Comparison of ENCODE assay signal across 7 mouse cellular contexts in the genomic region with DNA sequence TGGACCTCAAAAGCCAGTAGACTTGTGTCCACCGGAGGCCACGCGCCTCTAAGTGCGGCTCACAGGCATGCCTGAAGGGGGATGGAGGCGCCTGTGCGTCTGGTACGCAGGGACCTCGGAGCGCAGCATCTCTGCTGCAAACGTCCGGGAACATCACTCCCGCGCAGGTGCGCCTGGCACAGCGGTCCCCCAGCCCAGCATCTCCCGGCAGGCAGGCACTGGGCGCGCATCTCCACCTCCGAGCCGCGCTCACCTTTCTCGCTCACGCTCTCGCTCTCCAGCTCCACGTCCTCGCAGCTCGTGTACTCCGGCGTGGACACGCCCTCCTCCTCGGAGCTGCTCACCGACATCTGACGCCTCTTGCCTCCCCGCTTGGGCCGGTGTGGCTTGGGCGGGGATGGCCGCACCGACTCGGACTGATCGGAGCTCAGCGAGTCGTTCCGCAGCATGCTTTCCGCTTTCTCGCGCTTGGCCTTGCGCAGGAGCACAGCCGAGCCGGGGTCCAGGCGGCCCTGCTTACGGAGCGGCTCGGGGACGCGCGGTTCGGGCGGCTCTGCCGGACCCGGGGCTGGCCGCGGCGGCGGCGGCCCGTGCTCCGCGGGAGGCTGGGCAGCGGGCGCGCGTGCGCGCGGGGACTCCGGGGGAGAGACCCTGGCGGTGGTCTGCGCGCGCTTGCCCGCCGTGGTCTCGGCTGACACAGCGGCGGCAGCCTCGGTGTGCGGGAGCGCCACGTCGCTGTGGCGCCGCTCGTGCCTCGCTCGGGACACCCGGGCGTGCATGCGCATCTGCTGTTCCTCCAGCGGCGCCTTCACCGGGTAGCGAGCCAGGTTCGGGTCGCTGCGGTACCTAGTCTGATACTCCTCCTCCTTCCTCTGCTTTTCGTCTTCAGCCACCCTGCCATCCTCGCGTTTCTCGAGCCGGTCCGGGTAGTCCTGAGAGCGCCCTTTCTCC.
DNase-seq lines count a peak whose midpoint lies in the region; ATAC-seq lines count a peak whose summit lies in the region.

No protein-coding gene starts in this region.

- H3K9ac ChIP-seq in midbrain, embryonic 16.5 days (ENCODE audit: low read depth, low read length), result peak overlapping the region; percentile 82

- H3K9me3 ChIP-seq in megakaryocyte, embryonic 14.5 days, result peaks cover 11% of the 10 kb centered on the region
- no peaks in the 10 kb centered on the region; the same call in 1 of the 2 replicates for H3K9me3 ChIP-seq in midbrain, embryonic 16.5 days (replicated peaks; ENCODE audit: control insufficient read depth, low read length, poor library complexity, severe bottlenecking)

- peak overlapping the region; percentile 77 for H3K4me3 ChIP-seq in megakaryocyte, embryonic 14.5 days (replicated peaks)
- H3K4me3 ChIP-seq in midbrain, embryonic 16.5 days (ENCODE audit: low read depth, low read length), result peak overlapping the region; percentile 78

- under 1% methylated on average over 101 of the region's 112 CpGs for WGBS in midbrain, embryonic 16.5 days

- intact Hi-C loops in left cerebral cortex, postnatal 25 days (cut with DNase I), result no loop called here

- peak overlapping the region; percentile 85 for H3K4me2 ChIP-seq in midbrain, embryonic 16.5 days (ENCODE audit: low read length)

- ATAC-seq in megakaryocyte, adult 5-6 weeks (ENCODE audit: poor library complexity, severe bottlenecking), result no peak
- ATAC-seq in midbrain, embryonic 16.5 days, result peak; percentile 93
- no peak for ATAC-seq in megakaryocyte-erythroid progenitor cell, adult 5-6 weeks (replicated peaks; ENCODE audit: low FRiP score, low TSS enrichment, poor library complexity, severe bottlenecking)

- peaks cover 10% of the 10 kb centered on the region for H3K4me1 ChIP-seq in megakaryocyte, embryonic 14.5 days
- H3K4me1 ChIP-seq in midbrain, embryonic 16.5 days (ENCODE audit: control insufficient read depth, insufficient read depth, low read length), result no peaks in the 10 kb centered on the region

- peak overlapping the region; percentile 89 for H3K27ac ChIP-seq in midbrain, embryonic 16.5 days (ENCODE audit: low read length)

- DNase-seq in cerebellum, postnatal 36 days, result peak; percentile 50 to 60
- DNase-seq in frontal cortex, postnatal 25 days (ENCODE audit: low spot score in 2 of 2), result peak; percentile 26 to 27
- DNase-seq in left cerebral cortex, postnatal 25 days (ENCODE audit: low spot score in 2 of 2), result peak; percentile 40 to 52

- peaks cover 23% of the 10 kb centered on the region for H3K27me3 ChIP-seq in megakaryocyte, embryonic 14.5 days (replicated peaks)
- H3K27me3 ChIP-seq in midbrain, embryonic 16.5 days (ENCODE audit: control insufficient read depth, insufficient read depth, low read depth, low read length), result peaks cover 3% of the 10 kb centered on the region; the same call in 1 of the 2 replicates

- H3K36me3 ChIP-seq in megakaryocyte, embryonic 14.5 days (replicated peaks; ENCODE audit: low read length), result no peaks in the 10 kb centered on the region
- no peaks in the 10 kb centered on the region for H3K36me3 ChIP-seq in midbrain, embryonic 16.5 days (ENCODE audit: control insufficient read depth, insufficient read depth, low read length)
